Mouse (Mus musculus): ENCODE measurements around the gene Edc4. TPM values are rescaled to one million over a fixed set of nuclear protein-coding genes. Genes with fewer than 3 reads are reported as not detected.

Edc4 gene
- polyA plus RNA-seq, 1 experiment from 2014 or later, result 22.2 TPM

GRCm38 (mm10) chr8:105893339-105893738, 12.7 kb downstream of the Edc4 start, which contains the start of gene Nrn1l:
Gene Nrn1l (plus strand): TSS chr8:105893567.
- WGBS (ENCODE audit: insufficient replicate concordance), result 12% methylated on average over 11 of the region's 11 CpGs
- peak; percentile 56 for ATAC-seq (replicated peaks; ENCODE audit: insufficient number of reproducible peaks, low FRiP score, low TSS enrichment)
- H3K9ac ChIP-seq (ENCODE audit: low read depth, low read length), result no peak within 1 kb of the TSS
- H3K9me3 ChIP-seq (replicated peaks; ENCODE audit: control insufficient read depth, low read length), result no peaks in the 10 kb centered on the region
- no peaks in the 10 kb centered on the region for H3K4me1 ChIP-seq (ENCODE audit: control insufficient read depth, insufficient read depth, low read length)
- H3K4me2 ChIP-seq, result no peak within 1 kb of the TSS; the same call in 1 of the 2 replicates
- H3K27ac ChIP-seq (ENCODE audit: low read depth, low read length), result no peak within 1 kb of the TSS; the same call in 1 of the 2 replicates
- H3K36me3 ChIP-seq (ENCODE audit: control insufficient read depth, insufficient read depth, low read length), result peaks cover 27% of the 10 kb centered on the region
- H3K27me3 ChIP-seq (ENCODE audit: control insufficient read depth, insufficient read depth, low read length), result no peaks in the 10 kb centered on the region
- H3K4me3 ChIP-seq (ENCODE audit: low read depth, low read length), result no peak within 1 kb of the TSS

- no peak overlapping the region for H3K4me2 ChIP-seq
- WGBS (ENCODE audit: insufficient replicate concordance), result 71% methylated on average over 9 of the region's 9 CpGs
Observed at GRCm38 (mm10) chr8:105897801-105898480, 17.3 kb downstream of the Edc4 start.

GRCm38 (mm10) chr8:105900180-105900940, 19.7 kb downstream of the Edc4 start, which contains the start of gene Pskh1:
Gene Pskh1 (plus strand): TSS chr8:105900441.
- H3K4me2 ChIP-seq, result peak within 1 kb of the TSS; percentile 92
- no peaks in the 10 kb centered on the region for H3K36me3 ChIP-seq (ENCODE audit: control insufficient read depth, insufficient read depth, low read length)
- H3K4me1 ChIP-seq (ENCODE audit: control insufficient read depth, insufficient read depth, low read length), result peaks cover 5% of the 10 kb centered on the region
- no peaks in the 10 kb centered on the region for H3K9me3 ChIP-seq (replicated peaks; ENCODE audit: control insufficient read depth, low read length)
- ATAC-seq (replicated peaks; ENCODE audit: insufficient number of reproducible peaks, low FRiP score, low TSS enrichment), result peak; percentile 88
- WGBS (ENCODE audit: insufficient replicate concordance), result under 1% methylated on average over 68 of the region's 68 CpGs
- H3K9ac ChIP-seq (ENCODE audit: low read depth, low read length), result peak within 1 kb of the TSS; percentile 100
- H3K27ac ChIP-seq (ENCODE audit: low read depth, low read length), result peak within 1 kb of the TSS; percentile 82
- H3K4me3 ChIP-seq (ENCODE audit: low read depth, low read length), result peak within 1 kb of the TSS; percentile 79
- H3K27me3 ChIP-seq (ENCODE audit: control insufficient read depth, insufficient read depth, low read length), result no peaks in the 10 kb centered on the region

More at GRCm38 (mm10) chr8:105897801-105898480, 17.3 kb downstream of the Edc4 start:
- H3K27me3 ChIP-seq (ENCODE audit: control insufficient read depth, insufficient read depth, low read length), result no peaks in the 10 kb centered on the region
- H3K27ac ChIP-seq (ENCODE audit: low read depth, low read length), result no peak overlapping the region
- H3K4me1 ChIP-seq (ENCODE audit: control insufficient read depth, insufficient read depth, low read length), result peaks cover 5% of the 10 kb centered on the region
- ATAC-seq (replicated peaks; ENCODE audit: insufficient number of reproducible peaks, low FRiP score, low TSS enrichment), result no peak
- no peaks in the 10 kb centered on the region for H3K36me3 ChIP-seq (ENCODE audit: control insufficient read depth, insufficient read depth, low read length)
- no peak overlapping the region for H3K9ac ChIP-seq (ENCODE audit: low read depth, low read length)
- H3K9me3 ChIP-seq (replicated peaks; ENCODE audit: control insufficient read depth, low read length), result no peaks in the 10 kb centered on the region
- H3K4me3 ChIP-seq (ENCODE audit: low read depth, low read length), result no peak overlapping the region

- peak overlapping the region; percentile 92 for H3K4me2 ChIP-seq
- H3K4me3 ChIP-seq (ENCODE audit: low read depth, low read length), result peak overlapping the region; percentile 79
- peak overlapping the region; percentile 82 for H3K27ac ChIP-seq (ENCODE audit: low read depth, low read length)
- no peak for ATAC-seq (replicated peaks; ENCODE audit: insufficient number of reproducible peaks, low FRiP score, low TSS enrichment)
- peak overlapping the region; percentile 100 for H3K9ac ChIP-seq (ENCODE audit: low read depth, low read length)
- no peaks in the 10 kb centered on the region for H3K36me3 ChIP-seq (ENCODE audit: control insufficient read depth, insufficient read depth, low read length)
- no peaks in the 10 kb centered on the region for H3K9me3 ChIP-seq (replicated peaks; ENCODE audit: control insufficient read depth, low read length)
- WGBS (ENCODE audit: insufficient replicate concordance), result 29% methylated on average over 16 of the region's 16 CpGs
- peaks cover 5% of the 10 kb centered on the region for H3K4me1 ChIP-seq (ENCODE audit: control insufficient read depth, insufficient read depth, low read length)
- no peaks in the 10 kb centered on the region for H3K27me3 ChIP-seq (ENCODE audit: control insufficient read depth, insufficient read depth, low read length)
Observed at GRCm38 (mm10) chr8:105900941-105901616, 20.4 kb downstream of the Edc4 start.

GRCm38 (mm10) chr8:105919390-105919789, 38.7 kb downstream of the Edc4 start:
- Histone ChIP-seq H3K4me2 (no peak overlapping the region), H3K4me1 (ENCODE audit: control insufficient read depth, insufficient read depth, low read length) (0 out of 2 replicates have a peak, but pooled peaks cover 4% of the 10 kb centered on the region), H3K9me3 (replicated peaks; ENCODE audit: control insufficient read depth, low read length) (no peaks in the 10 kb centered on the region), H3K27me3 (ENCODE audit: control insufficient read depth, insufficient read depth, low read length) (no peaks in the 10 kb centered on the region), H3K9ac (ENCODE audit: low read depth, low read length) (no peak overlapping the region), H3K4me3 (ENCODE audit: low read depth, low read length) (no peak overlapping the region), H3K27ac (ENCODE audit: low read depth, low read length) (no peak overlapping the region), H3K36me3 (ENCODE audit: control insufficient read depth, insufficient read depth, low read length) (peaks cover 3% of the 10 kb centered on the region; the same call in 1 of the 2 replicates)
- 73% methylated on average over 3 of the region's 3 CpGs for WGBS (ENCODE audit: insufficient replicate concordance)
- no peak for ATAC-seq (replicated peaks; ENCODE audit: insufficient number of reproducible peaks, low FRiP score, low TSS enrichment)

- Histone ChIP-seq H3K9me3 (replicated peaks; ENCODE audit: control insufficient read depth, low read length) (no peaks in the 10 kb centered on the region), H3K27me3 (ENCODE audit: control insufficient read depth, insufficient read depth, low read length) (no peaks in the 10 kb centered on the region), H3K27ac (ENCODE audit: low read depth, low read length) (no peak overlapping the region), H3K4me1 (ENCODE audit: control insufficient read depth, insufficient read depth, low read length) (0 out of 2 replicates have a peak, but pooled peaks cover 4% of the 10 kb centered on the region), H3K9ac (ENCODE audit: low read depth, low read length) (no peak overlapping the region), H3K36me3 (ENCODE audit: control insufficient read depth, insufficient read depth, low read length) (peaks cover 4% of the 10 kb centered on the region; the same call in 1 of the 2 replicates), H3K4me3 (ENCODE audit: low read depth, low read length) (no peak overlapping the region), H3K4me2 (no peak overlapping the region)
- no peak for ATAC-seq (replicated peaks; ENCODE audit: insufficient number of reproducible peaks, low FRiP score, low TSS enrichment)
- WGBS (ENCODE audit: insufficient replicate concordance), result 68% methylated on average over 3 of the region's 3 CpGs
Observed at GRCm38 (mm10) chr8:105925123-105925522, 44.4 kb downstream of the Edc4 start.

GRCm38 (mm10) chr8:105930602-105931001, 49.9 kb downstream of the Edc4 start:
- WGBS (ENCODE audit: insufficient replicate concordance), result 16% methylated on average over 8 of the region's 8 CpGs
- Histone ChIP-seq H3K9ac (ENCODE audit: low read depth, low read length) (peak overlapping the region; percentile 23; the same call in 1 of the 2 replicates), H3K9me3 (replicated peaks; ENCODE audit: control insufficient read depth, low read length) (no peaks in the 10 kb centered on the region), H3K27me3 (ENCODE audit: control insufficient read depth, insufficient read depth, low read length) (no peaks in the 10 kb centered on the region), H3K4me1 (ENCODE audit: control insufficient read depth, insufficient read depth, low read length) (no peaks in the 10 kb centered on the region), H3K4me3 (ENCODE audit: low read depth, low read length) (no peak overlapping the region), H3K4me2 (no peak overlapping the region), H3K27ac (ENCODE audit: low read depth, low read length) (no peak overlapping the region), H3K36me3 (ENCODE audit: control insufficient read depth, insufficient read depth, low read length) (peaks cover 4% of the 10 kb centered on the region; the same call in 1 of the 2 replicates)
- no peak for ATAC-seq (replicated peaks; ENCODE audit: insufficient number of reproducible peaks, low FRiP score, low TSS enrichment)

GRCm38 (mm10) chr8:105931271-105931670, 50.6 kb downstream of the Edc4 start:
- Histone ChIP-seq H3K4me1 (ENCODE audit: control insufficient read depth, insufficient read depth, low read length) (peaks cover 4% of the 10 kb centered on the region), H3K9ac (ENCODE audit: low read depth, low read length) (no peak overlapping the region), H3K36me3 (ENCODE audit: control insufficient read depth, insufficient read depth, low read length) (peaks cover 4% of the 10 kb centered on the region; the same call in 1 of the 2 replicates), H3K4me3 (ENCODE audit: low read depth, low read length) (no peak overlapping the region), H3K27ac (ENCODE audit: low read depth, low read length) (no peak overlapping the region), H3K9me3 (replicated peaks; ENCODE audit: control insufficient read depth, low read length) (no peaks in the 10 kb centered on the region), H3K27me3 (ENCODE audit: control insufficient read depth, insufficient read depth, low read length) (no peaks in the 10 kb centered on the region), H3K4me2 (no peak overlapping the region)
- ATAC-seq (replicated peaks; ENCODE audit: insufficient number of reproducible peaks, low FRiP score, low TSS enrichment), result no peak
- 83% methylated on average over 3 of the region's 3 CpGs for WGBS (ENCODE audit: insufficient replicate concordance)
